Mouse (Mus musculus) hindbrain, embryonic 10.5 days (tissue): ENCODE measurements around the gene Lars2. TPM values are rescaled to one million over a fixed set of nuclear protein-coding genes. Genes with fewer than 3 reads are reported as not detected.

ENCODE experiments used
- DNase-seq: peaks from one replicate; pipeline ENCODE4 v3.0.0-alpha.2; 2017; ENCODE audit warnings: low spot score
- H3K27ac ChIP-seq: fragments of 300-500 bp; sonication (generic); 2 replicates; pipeline ENCODE4 v1.5.1; 2016; ENCODE audit warnings: mild to moderate bottlenecking, moderate library complexity
- H3K27me3 ChIP-seq: fragments of 300-500 bp; sonication (generic); 2 replicates; pipeline ENCODE4 v1.6.1; 2016; ENCODE audit warnings: mild to moderate bottlenecking; ENCODE audit not compliant: poor library complexity, insufficient read depth, severe bottlenecking
- H3K36me3 ChIP-seq: fragments of 300-500 bp; sonication (generic); 2 replicates; pipeline ENCODE4 v1.6.1; 2016; ENCODE audit warnings: mild to moderate bottlenecking, moderate library complexity
- H3K4me1 ChIP-seq: fragments of 300-500 bp; sonication (generic); replicated peaks from 2 replicates; pipeline ENCODE4 v1.6.1; 2016; ENCODE audit warnings: mild to moderate bottlenecking
- H3K4me3 ChIP-seq: fragments of 300-500 bp; sonication (generic); 2 replicates; pipeline ENCODE4 v1.5.1; 2016; ENCODE audit warnings: mild to moderate bottlenecking, moderate library complexity
- H3K9me3 ChIP-seq: fragments of 300-500 bp; sonication (generic); 2 replicates; pipeline ENCODE4 v1.6.1; 2016; ENCODE audit warnings: mild to moderate bottlenecking, moderate library complexity
- WGBS: fragments of 180-500 bp; shearing (Covaris S2); methylation state at CpG from one replicate; pipeline ENCODE4 v1.1.7; 2016; 5-methylcytosine and 5-hydroxymethylcytosine counted together
- polyA plus RNA-seq: library from polyadenylated mRNA; unstranded; fragments of >200 nt; fragmentation: Nextera tagmentation; extraction: Ambion mirVana; gene quantifications from 2 replicates; pipeline ENCODE4 v1.2.1, GENCODE M21; 2016

The Lars2 gene
- polyA plus RNA-seq, 1 experiment from 2014 or later, result 736 TPM

GRCm38 (mm10) chr9:123507380-123507779 is 140.7 kb downstream of the Lars2 start:
- DNase-seq, result no peak
- no peak overlapping the region for H3K27ac ChIP-seq
- 89% methylated on average over 2 of the region's 2 CpGs for WGBS
- H3K4me1 ChIP-seq, result no peaks in the 10 kb centered on the region
- no peaks in the 10 kb centered on the region for H3K27me3 ChIP-seq
- H3K4me3 ChIP-seq, result no peak overlapping the region
- no peaks in the 10 kb centered on the region for H3K9me3 ChIP-seq
- peaks cover 56% of the 10 kb centered on the region for H3K36me3 ChIP-seq

GRCm38 (mm10) chr9:123508986-123509385 is 142.3 kb downstream of the Lars2 start:
- Histone ChIP-seq H3K4me3 (no peak overlapping the region), H3K9me3 (no peaks in the 10 kb centered on the region), H3K36me3 (peaks cover 58% of the 10 kb centered on the region), H3K4me1 (no peaks in the 10 kb centered on the region), H3K27ac (no peak overlapping the region), H3K27me3 (no peaks in the 10 kb centered on the region)
- DNase-seq, result no peak
- 91% methylated on average over 2 of the region's 2 CpGs for whole genome bisulfite sequencing

- DNase-seq, result no peak
- peaks cover 60% of the 10 kb centered on the region for H3K36me3 ChIP-seq
Measured at GRCm38 (mm10) chr9:123509638-123510604, 143.2 kb downstream of the Lars2 start.

GRCm38 (mm10) chr9:123510926-123511325 is 144.2 kb downstream of the Lars2 start:
- no peak for DNase-seq
- peaks cover 56% of the 10 kb centered on the region for H3K36me3 ChIP-seq

More at GRCm38 (mm10) chr9:123509638-123510604, 143.2 kb downstream of the Lars2 start:
- Histone ChIP-seq H3K27ac (no peak overlapping the region), H3K27me3 (no peaks in the 10 kb centered on the region), H3K9me3 (no peaks in the 10 kb centered on the region), H3K4me1 (no peaks in the 10 kb centered on the region), H3K4me3 (no peak overlapping the region)
- 87% methylated on average over 8 of the region's 8 CpGs for WGBS

More at GRCm38 (mm10) chr9:123510926-123511325, 144.2 kb downstream of the Lars2 start:
- no peaks in the 10 kb centered on the region for H3K27me3 ChIP-seq
- no peak overlapping the region for H3K4me3 ChIP-seq
- WGBS, result 97% methylated on average over 5 of the region's 5 CpGs
- no peaks in the 10 kb centered on the region for H3K4me1 ChIP-seq
- no peaks in the 10 kb centered on the region for H3K9me3 ChIP-seq
- no peak overlapping the region for H3K27ac ChIP-seq

Other genes starting within 250 kb of the Lars2 start
- gene Clec3b, start 216.0 kb upstream of the Lars2 start, polyA plus RNA-seq, result 0.16 TPM in 1 of 2 replicates, not detected in the other
- gene Cdcp1, start 150.9 kb upstream of the Lars2 start, polyA plus RNA-seq, result 1.9 and 3.5 TPM in 2 replicates
- 4.4 and 6.3 TPM in 2 replicates for gene Tmem158, start 106.2 kb upstream of the Lars2 start, polyA plus RNA-seq
- 49.0 and 53.1 TPM in 2 replicates for gene Limd1, start 111.8 kb downstream of the Lars2 start, polyA plus RNA-seq
- gene Sacm1l, start 162.8 kb downstream of the Lars2 start, polyA plus RNA-seq, result 35.8 and 44.0 TPM in 2 replicates